Mouse (Mus musculus): ENCODE results near the gene Commd4.

The Commd4 gene

GRCm38 (mm10) chr9:57141417-57142353 is 16.4 kb downstream of the Commd4 start:
- no peak for DNase-seq (ENCODE audit: low read depth, low spot score)

GRCm38 (mm10) chr9:57139571-57139970 is 18.6 kb downstream of the Commd4 start:
- no peak for DNase-seq (ENCODE audit: low read depth, low spot score)

GRCm38 (mm10) chr9:57139110-57139509 is 19.0 kb downstream of the Commd4 start:
- DNase-seq (ENCODE audit: low read depth, low spot score), result no peak

GRCm38 (mm10) chr9:57138507-57138906 is 19.6 kb downstream of the Commd4 start:
- no peak for DNase-seq (ENCODE audit: low read depth, low spot score)

GRCm38 (mm10) chr9:57137777-57138176 is 20.4 kb downstream of the Commd4 start:
- DNase-seq (ENCODE audit: low read depth, low spot score), result no peak

- DNase-seq (ENCODE audit: low read depth, low spot score), result no peak
Measured at GRCm38 (mm10) chr9:57137246-57137645, 20.9 kb downstream of the Commd4 start.

GRCm38 (mm10) chr9:57130577-57131433 is 27.3 kb downstream of the Commd4 start, which contains the start of gene Man2c1:
TSS of gene Man2c1 (plus strand) at chr9:57130690.
- peak; percentile 98 for DNase-seq (ENCODE audit: low read depth, low spot score)

- no peak for DNase-seq (ENCODE audit: low read depth, low spot score)
Measured at GRCm38 (mm10) chr9:57129641-57130040, 28.5 kb downstream of the Commd4 start.

GRCm38 (mm10) chr9:57117261-57117755 is 40.8 kb downstream of the Commd4 start:
- no peak for DNase-seq (ENCODE audit: low read depth, low spot score)
